Mouse (Mus musculus): Measurements from ENCODE around the gene Htt.
"Not testable (repeated sequence)": the region's sequence is repeated elsewhere in the genome, so short reads cannot be mapped to it uniquely, and the experiment has no call there.

Htt gene

GRCm38 (mm10) chr5:34761509-34761908 lies at the start of gene Htt:
Htt (plus strand) TSS chr5:34761740.
- in situ Hi-C loops (cut with MboI, MseI): no loop called here

DNA sequence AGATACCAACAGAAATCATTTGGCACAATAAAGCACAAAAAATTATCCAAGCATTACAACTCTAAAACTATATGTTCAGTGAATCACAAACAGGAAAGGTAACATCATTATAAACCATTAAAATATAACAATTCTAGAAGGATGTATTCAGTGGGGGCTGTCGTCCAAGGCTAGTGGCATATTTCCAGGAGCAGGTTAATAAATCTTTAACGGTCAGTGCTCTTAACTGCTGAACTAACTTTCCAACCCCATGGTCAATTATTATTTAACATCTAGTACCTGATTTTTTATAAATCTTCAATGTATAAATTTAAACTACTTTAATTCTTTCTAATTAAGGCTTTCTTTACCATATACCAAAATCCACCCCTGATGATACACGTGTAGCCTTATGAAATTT lies 47.2 kb upstream of the Htt start:
- in situ Hi-C loops (cut with MboI, MseI): not testable (repeated sequence)

DNA sequence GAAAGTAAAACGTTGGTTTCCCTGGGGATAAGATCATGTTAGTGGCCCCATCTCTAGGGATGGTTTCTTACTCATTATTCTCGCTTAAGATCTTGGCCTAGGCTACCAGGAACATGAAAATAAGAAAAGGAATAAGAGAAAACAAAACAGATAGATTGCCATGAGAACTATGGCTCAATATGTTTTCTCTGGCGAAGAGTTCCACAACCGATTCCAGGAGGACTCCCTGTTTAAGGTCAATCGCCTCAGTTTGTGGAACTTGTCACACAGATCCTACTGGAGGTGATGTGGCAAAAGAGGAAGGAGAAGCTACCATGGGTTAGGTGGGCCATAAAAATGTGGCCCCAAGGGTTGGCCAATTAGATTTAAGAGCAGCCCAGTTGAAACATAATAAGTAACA lies 46.7 kb upstream of the Htt start:
- in situ Hi-C loops (cut with MboI, MseI): no loop called here

GRCm38 (mm10) chr5:34729141-34729540 lies 32.4 kb upstream of the Htt start:
- in situ Hi-C loops (cut with MboI, MseI): no loop called here

DNA sequence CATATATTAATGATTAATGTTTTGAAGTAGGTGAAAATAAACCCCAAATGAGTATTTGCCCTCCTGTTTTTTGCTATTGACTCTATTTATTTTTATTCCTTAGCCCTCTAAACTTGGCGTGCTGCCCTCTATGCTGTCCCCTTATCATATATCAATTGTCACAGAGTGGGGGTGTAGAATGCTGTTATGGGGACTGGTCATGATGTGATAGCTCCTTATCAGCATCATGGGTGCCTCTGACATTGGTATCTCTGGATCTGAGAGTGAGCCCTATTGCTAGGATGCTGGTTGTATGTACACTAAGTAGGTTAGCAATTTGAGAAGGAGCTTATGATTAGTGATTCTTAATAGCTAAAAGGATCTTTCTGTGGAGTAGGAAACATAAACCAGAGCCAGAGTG lies 31.3 kb upstream of the Htt start:
- in situ Hi-C loops (cut with MboI, MseI): no loop called here

GRCm38 (mm10) chr5:34751477-34751876 lies 10.1 kb upstream of the Htt start:
- in situ Hi-C loops (cut with MboI, MseI): no loop called here

DNA sequence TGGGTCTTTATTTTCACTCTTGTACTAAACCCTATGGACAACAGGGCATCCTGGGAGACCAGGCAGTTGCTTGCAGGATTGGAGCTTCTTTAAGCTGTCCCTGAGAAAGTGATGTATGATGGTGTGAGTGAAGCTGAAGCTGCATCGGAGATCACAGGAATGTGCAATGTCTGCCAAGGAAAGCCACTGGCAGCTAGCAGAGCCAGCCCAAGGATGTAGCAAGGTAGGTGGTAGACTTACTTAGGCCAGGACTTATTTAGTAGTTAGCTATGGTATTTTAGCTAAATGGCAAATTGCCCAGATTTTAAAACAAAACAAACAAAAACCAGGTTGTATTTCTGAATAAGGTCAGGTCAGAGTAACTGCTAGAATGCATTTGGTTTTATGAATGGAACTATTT lies 2.8 kb upstream of the Htt start:
- in situ Hi-C loops (cut with MboI, MseI): no loop called here

- in situ Hi-C loops (cut with MboI, MseI): no loop called here
These were observed 561 bp upstream of the Htt start for GRCm38 (mm10) chr5:34760850-34761508.

DNA sequence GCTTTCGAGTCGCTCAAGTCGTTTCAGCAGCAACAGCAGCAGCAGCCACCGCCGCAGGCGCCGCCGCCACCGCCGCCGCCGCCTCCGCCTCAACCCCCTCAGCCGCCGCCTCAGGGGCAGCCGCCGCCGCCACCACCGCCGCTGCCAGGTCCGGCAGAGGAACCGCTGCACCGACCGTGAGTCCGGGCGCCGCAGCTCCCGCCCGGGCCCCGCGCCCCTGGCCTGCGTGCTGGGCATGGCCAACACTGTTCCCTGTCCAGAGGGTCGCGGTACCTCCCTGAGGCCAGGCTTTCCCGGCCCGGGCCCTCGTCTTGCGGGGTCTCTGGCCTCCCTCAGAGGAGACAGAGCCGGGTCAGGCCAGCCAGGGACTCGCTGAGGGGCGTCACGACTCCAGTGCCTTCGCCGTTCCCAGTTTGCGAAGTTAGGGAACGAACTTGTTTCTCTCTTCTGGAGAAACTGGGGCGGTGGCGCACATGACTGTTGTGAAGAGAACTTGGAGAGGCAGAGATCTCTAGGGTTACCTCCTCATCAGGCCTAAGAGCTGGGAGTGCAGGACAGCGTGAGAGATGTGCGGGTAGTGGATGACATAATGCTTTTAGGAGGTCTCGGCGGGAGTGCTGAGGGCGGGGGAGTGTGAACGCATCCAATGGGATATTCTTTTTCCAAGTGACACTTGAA lies 533 bp downstream of the Htt start:
- in situ Hi-C loops (cut with MboI, MseI): no loop called here

GRCm38 (mm10) chr5:34771818-34772217 lies 10.3 kb downstream of the Htt start:
- in situ Hi-C loops (cut with MboI, MseI): no loop called here

GRCm38 (mm10) chr5:34772696-34773245 lies 11.2 kb downstream of the Htt start:
- in situ Hi-C loops (cut with MboI, MseI): no loop called here

DNA sequence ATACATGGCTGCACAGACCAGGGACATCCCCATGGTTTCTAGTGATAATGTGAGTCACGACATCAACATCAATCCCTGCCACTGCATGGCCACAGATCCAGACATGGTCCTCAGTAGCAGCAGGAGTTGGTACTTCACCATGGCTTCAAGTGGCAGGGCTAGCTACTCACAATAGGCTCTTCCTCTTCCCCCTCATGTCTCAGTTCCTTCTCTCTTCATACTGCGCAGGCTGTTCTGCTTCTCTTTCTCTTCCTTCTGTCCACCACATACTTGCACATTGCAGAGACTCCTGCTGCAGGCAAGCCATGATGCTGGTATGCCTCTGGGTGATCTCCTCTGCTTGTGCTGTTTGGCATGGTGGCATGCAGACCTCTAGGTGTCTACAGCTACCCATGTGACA lies 11.9 kb downstream of the Htt start:
- in situ Hi-C loops (cut with MboI, MseI): no loop called here

DNA sequence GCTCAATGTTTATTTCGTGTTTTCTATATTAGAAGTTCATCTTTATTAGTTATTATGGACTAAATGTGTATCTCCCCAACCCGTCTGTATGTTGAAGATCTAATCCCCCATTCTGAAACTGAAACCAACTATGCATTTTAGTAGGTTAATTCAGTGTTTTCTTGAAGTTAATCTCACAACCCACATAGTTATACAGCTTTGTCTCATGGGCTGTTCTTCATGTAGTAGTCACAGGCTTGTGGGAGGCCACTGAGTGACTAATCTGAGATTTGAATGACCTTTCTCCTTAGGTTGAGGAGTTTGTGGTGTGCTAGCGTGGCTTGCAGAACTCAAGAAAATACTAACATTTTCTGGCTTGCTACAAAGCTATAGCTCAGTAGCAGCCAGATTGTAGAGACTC lies 23.5 kb downstream of the Htt start:
- in situ Hi-C loops (cut with MboI, MseI): no loop called here

DNA sequence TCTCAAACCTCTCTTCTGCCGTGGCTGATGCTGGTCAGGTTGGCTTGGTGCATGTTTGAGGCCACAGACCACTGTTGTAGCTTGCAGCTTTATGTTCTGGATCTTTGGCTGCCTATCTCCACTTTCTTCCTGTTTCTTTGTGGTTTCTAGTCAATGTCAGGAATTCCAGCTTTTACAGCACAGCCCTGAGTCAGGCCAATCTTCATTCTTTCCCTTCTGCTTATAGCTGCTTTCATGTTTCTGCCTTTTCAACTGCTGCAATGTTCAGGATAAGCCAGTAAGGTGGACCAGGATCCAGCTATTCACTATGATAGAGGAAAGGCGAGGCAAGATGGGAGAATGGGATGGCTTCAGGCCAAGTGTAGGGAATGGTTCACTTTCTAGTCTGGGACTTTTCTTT lies 29.6 kb downstream of the Htt start:
- in situ Hi-C loops (cut with MboI, MseI): no loop called here

DNA sequence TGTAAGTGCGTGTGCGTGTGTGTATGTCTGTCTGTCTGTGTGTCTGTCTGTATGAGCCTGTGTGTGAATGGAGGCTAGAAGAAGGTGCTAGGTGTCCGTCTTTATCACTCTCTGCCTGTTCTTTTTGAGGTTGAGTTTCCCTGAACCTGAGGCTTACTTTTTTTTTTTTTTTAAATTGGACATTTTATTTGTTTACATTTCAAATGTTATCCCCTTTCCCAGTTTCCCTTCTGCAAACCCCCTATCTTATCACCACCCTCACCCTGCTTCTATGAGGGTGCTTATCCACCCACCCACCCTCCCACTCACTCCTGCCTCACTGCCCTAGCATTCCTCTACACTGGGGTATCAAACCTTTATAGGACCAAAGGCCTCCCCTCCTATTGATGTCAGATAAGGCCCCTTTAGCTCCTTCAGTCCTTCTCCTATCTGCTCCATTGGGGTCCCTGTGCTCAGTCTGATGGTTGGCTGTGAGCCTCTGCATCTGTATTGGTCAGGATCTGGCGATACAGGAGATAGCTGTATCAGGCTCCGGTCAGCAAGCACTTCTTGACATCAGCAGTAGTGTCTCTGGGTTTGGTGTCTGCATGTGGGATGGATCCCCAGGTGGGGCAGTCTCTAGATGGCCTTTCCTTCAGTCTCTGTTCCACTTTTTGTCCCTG lies 38.9 kb downstream of the Htt start:
- in situ Hi-C loops (cut with MboI, MseI): no loop called here

DNA sequence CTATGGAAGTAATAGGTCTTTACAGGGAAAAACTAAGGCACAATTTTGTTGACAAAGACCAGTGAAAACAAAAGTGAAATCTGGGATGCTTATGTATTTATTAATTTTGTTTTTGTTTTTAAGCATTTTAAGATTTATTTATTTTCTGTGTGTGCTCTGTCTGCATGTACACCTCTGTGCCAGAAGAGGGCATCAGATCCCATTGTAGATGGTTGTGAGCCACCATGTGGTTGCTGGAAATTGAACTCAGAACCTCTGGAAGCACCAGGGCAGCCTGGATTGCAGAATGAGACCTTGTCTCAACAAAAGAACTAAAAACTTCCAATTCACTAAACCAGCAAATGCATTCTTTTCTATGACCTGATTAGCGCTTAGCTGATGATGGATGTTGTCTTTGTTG lies 44.5 kb downstream of the Htt start:
- in situ Hi-C loops (cut with MboI, MseI): no loop called here

DNA sequence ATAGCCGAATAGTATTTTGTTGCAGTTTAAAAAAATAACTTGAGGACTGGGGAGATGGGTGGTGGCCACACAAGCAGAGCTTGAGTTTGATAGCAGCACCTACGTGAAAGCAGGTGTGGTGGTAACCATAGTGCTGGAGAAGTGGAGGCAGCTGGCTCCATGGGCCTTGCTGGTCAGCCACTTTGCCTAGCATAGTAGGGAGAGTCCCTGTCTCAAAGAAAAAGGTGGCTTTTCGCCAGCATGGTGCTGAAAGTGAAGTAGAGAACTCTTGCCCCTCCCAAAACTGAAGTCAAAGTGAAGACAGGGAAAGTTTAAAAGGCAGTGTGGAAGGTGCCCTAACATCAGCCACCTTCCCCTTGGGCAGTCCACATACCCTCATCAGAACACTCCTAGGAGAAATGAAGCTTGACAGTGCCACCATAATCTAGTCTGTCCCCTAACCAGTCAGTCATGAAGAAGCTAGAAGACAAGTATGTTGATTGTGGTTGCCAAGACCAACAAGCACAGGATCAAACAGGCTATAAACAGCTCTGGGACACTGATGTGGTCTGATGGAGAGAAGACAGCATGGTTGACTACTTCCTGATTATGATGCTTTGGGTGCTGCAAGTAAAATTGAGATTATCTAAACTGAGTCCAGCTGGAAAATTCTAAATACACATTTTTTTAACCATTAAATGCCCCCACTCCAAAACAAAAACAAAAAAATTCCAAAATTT lies 61.0 kb downstream of the Htt start:
- in situ Hi-C loops (cut with MboI, MseI): no loop called here

- in situ Hi-C loops (cut with MboI, MseI): no loop called here
These were observed 92.5 kb downstream of the Htt start for GRCm38 (mm10) chr5:34854079-34854478.

DNA sequence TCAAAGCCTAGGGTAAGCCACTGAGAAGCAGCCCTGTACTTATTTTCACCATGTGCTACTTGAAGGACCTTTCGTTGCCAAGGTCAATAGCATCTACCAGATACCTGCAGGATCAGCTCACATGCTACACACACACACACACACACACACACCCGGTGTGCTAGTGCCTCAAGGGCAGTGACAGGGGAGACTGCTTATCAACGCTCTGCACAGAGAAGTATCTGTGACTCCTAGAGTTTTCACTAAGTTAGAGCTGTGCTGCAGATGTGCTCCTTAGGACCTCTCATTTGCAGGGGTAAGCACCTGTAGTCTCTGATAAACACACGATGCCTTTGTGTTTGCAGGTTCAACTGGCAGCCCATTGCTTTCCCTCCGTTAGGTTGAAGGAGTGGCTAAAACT lies 103.8 kb downstream of the Htt start:
- in situ Hi-C loops (cut with MboI, MseI): no loop called here

DNA sequence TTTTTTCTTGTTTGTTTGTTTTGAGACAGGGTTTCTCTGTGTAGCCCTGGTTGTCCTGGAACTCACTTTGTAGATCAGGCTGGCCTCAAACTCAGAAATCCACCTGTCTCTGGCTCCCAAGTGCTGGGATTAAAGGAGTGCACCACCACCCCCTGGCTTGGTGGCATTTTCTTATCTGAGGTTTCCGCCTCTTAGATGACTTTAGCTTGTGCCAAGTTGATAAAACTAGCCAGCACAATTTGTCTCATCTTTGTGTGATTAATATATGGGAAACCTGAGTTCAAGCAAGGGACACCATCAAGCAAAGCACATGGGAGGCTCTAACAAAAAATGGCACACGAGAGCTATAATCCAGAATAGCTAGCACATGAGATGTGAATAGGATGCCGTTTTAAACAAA lies 118.8 kb downstream of the Htt start:
- in situ Hi-C loops (cut with MboI, MseI): not testable (repeated sequence)

- in situ Hi-C loops (cut with MboI, MseI): no loop called here
These were observed 119.5 kb downstream of the Htt start for GRCm38 (mm10) chr5:34881023-34881422.

DNA sequence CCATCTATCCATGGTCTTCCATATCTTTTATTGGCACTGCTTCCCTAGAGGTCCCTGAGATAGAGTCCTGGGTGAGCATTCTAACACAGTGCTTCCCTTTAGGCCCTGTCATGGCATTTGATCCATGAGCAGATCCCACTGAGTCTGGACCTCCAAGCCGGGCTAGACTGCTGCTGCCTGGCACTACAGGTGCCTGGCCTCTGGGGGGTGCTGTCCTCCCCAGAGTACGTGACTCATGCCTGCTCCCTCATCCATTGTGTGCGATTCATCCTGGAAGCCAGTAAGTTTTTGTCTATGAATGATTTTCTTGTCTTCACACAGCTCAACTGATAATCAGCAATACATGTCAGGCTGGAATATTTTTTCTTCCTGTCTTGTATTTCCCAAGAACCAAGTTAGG lies 123.7 kb downstream of the Htt start:
- in situ Hi-C loops (cut with MboI, MseI): no loop called here

Measured in regulatory T cell (primary cell).